Mouse (Mus musculus) CD8-positive naive resting alpha-beta T cell, adult 2 months (primary cell): ENCODE results near the gene Ttll12.

Experiments used
- DNase-seq, 2 experiments: peaks; one replicate each; pipeline ENCODE4 v3.0.0; 2022; ENCODE audit warnings: low read depth in 2 of 2, low spot score in 2 of 2

Gene Ttll12

GRCm38 (mm10) chr15:83593702-83594512, 1.1 kb downstream of the Ttll12 start:
- DNase-seq, result no peak

GRCm38 (mm10) chr15:83593189-83593585, 1.8 kb downstream of the Ttll12 start:
- no peak for DNase-seq

GRCm38 (mm10) chr15:83592260-83593188, 2.4 kb downstream of the Ttll12 start:
- DNase-seq, result no peak

GRCm38 (mm10) chr15:83591758-83592157, 3.2 kb downstream of the Ttll12 start:
- no peak for DNase-seq

GRCm38 (mm10) chr15:83590841-83591240, 4.1 kb downstream of the Ttll12 start:
- no peak for DNase-seq

GRCm38 (mm10) chr15:83584741-83585220, 10.2 kb downstream of the Ttll12 start:
- no peak for DNase-seq

- DNase-seq, result peak in 1 of 2 experiments; percentile 47
Measured at GRCm38 (mm10) chr15:83583419-83584156, 11.4 kb downstream of the Ttll12 start.

- DNase-seq, result no peak
Measured at GRCm38 (mm10) chr15:83582931-83583330, 12.0 kb downstream of the Ttll12 start.

GRCm38 (mm10) chr15:83576651-83577050, 18.3 kb downstream of the Ttll12 start:
- no peak for DNase-seq

GRCm38 (mm10) chr15:83575543-83575942, 19.4 kb downstream of the Ttll12 start:
- DNase-seq, result no peak

GRCm38 (mm10) chr15:83574731-83575351, 20.1 kb downstream of the Ttll12 start:
- DNase-seq, result no peak

GRCm38 (mm10) chr15:83573606-83574005, 21.4 kb downstream of the Ttll12 start:
- no peak for DNase-seq

- no peak for DNase-seq
Measured at GRCm38 (mm10) chr15:83572132-83572531, 22.8 kb downstream of the Ttll12 start.

- no peak for DNase-seq
Measured at GRCm38 (mm10) chr15:83571636-83572035, 23.3 kb downstream of the Ttll12 start.

- peak in 1 of 2 experiments; percentile 16 for DNase-seq
Measured at GRCm38 (mm10) chr15:83570641-83571040, 24.3 kb downstream of the Ttll12 start.

- peak in 1 of 2 experiments; percentile 24 for DNase-seq
Measured at GRCm38 (mm10) chr15:83569682-83570081, 25.3 kb downstream of the Ttll12 start.

- no peak for DNase-seq
Measured at GRCm38 (mm10) chr15:83568544-83568943, 26.4 kb downstream of the Ttll12 start.

GRCm38 (mm10) chr15:83567728-83568127, 27.2 kb downstream of the Ttll12 start:
- DNase-seq, result no peak

GRCm38 (mm10) chr15:83566006-83566405, 29.0 kb downstream of the Ttll12 start:
- DNase-seq, result no peak

GRCm38 (mm10) chr15:83565434-83565833, 29.5 kb downstream of the Ttll12 start:
- no peak for DNase-seq
